Mouse (Mus musculus): ENCODE measurements around the gene Fam177a.
"Not testable (repeated sequence)": the region's sequence is repeated elsewhere in the genome, so short reads cannot be mapped to it uniquely, and the experiment has no call there.

The Fam177a gene

DNA sequence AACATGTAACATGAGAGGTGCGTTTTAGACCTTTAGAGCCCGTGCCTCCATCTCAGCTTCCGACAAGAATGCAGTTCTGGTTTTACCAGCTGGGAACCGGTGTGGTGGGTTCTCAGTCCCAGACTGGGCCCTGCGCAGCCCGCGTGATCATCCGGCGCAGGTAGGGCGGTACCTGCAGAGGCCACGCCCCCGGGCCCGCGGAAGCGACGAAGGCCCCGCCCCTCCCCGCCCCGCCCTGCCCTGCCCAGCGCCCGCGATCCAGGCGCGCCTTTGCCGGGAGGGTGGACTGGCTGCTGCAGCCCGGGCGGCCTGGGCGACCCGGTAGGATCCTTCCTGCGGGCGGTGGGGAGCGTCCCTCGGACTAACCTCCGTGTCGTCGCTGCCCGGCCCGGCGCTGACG, at the start of gene Fam177a:
Gene Fam177a, plus strand, starts transcription at position 228 of the 400 bp plus-strand sequence.
- peak; percentile 94 for ATAC-seq (ENCODE audit: low TSS enrichment)

- no peak for ATAC-seq (ENCODE audit: low TSS enrichment)
Observed at GRCm38 (mm10) chr12:55075296-55075695, 49.0 kb upstream of the Fam177a start.

GRCm38 (mm10) chr12:55078706-55079105, 45.6 kb upstream of the Fam177a start:
- not testable (repeated sequence) for ATAC-seq (ENCODE audit: low TSS enrichment)

DNA sequence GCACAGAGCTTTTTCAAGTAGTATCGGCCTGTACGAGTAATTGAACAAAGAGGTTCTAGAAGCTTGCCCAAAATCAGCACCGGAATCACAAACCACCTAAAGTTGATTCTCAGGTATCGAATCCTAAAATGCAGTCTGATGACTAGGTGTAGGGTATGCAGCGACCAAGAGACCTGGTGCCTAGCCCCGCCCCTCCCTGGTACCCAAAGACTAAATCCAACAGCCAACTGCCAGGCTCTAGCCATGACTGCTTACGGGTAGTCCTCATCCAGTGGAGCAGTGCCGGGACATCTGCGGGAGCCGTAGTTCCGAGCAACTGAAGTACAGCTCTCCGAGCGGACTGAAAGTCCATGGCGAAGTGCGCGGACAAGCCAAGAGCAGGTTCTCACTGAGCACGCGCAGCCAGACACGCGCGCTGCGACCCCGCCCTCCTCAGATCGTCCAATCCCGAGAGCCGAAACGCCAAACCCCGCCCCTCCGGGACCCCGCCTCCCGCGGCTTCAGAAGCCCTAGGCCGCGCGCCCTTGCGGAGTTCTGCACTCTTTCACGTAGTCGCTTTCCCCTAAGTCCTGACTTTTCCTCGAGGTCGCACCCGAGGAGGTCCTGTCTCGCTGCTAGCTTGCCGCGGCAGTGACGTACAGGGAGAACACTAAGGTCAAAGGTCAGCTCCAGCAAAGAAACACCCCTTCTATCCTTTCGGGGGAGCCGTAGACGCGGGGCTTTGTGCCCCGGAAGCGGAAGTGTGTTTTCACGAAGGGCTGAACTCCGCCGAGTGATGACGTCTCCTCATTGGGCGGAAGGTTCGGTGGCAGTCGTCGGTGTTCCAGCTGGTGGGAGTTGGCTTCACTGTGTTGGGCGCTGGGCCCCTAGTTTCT, 44.3 kb upstream of the Fam177a start, which contains the start of the genes 2700097O09Rik and Srp54a:
Gene 2700097O09Rik, minus strand, starts transcription at position 385 of the 875 bp plus-strand sequence.
Gene Srp54a, plus strand, starts transcription at position 537 of the 875 bp plus-strand sequence.
- ATAC-seq (ENCODE audit: low TSS enrichment), result peak; percentile 99

- not testable (repeated sequence) for ATAC-seq (ENCODE audit: low TSS enrichment)
Observed at GRCm38 (mm10) chr12:55080601-55080942, 43.7 kb upstream of the Fam177a start.

- ATAC-seq (ENCODE audit: low TSS enrichment), result not testable (repeated sequence)
Observed at GRCm38 (mm10) chr12:55092127-55092526, 32.1 kb upstream of the Fam177a start.

DNA sequence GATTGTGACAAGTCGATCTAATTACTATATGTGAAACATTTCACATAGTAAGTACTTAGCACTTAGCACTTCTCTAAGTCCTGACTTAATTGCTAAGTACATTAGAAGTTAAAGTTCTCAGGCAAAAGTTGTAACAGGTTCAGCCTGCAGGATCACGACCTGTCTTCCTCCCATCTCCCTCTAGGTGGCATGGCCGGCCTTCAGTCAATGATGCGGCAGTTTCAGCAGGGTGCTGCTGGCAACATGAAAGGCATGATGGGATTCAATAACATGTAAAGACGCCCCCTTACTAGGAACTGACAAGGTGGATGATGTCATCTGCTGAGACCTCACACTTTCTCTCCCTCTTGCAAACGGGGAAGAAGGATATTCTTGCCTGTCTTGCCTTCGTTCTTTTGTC, 11.7 kb upstream of the Fam177a start:
- not testable (repeated sequence) for ATAC-seq (ENCODE audit: low TSS enrichment)

- ATAC-seq (ENCODE audit: low TSS enrichment), result peak; percentile 71
Observed at GRCm38 (mm10) chr12:55124731-55125130, 462 bp downstream of the Fam177a start.

DNA sequence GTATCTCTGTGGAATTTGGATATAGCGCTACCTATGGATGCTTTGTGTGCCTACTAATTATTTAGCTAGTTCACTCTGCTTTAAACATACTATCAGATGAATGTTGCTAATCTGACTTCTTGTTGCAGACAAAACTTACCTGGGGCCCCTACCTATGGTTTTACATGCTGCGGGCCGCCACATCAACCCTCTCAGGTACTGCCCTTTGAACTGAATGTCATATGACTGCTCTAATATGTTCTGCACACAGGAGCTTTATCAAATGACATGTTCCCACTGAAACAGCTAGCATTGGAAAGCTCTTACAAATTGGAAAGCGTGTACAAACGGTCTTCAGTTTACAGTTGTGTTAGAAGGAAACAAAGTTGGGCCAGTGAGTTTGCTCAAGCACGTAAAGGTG, 11.3 kb downstream of the Fam177a start:
- not testable (repeated sequence) for ATAC-seq (ENCODE audit: low TSS enrichment)

DNA sequence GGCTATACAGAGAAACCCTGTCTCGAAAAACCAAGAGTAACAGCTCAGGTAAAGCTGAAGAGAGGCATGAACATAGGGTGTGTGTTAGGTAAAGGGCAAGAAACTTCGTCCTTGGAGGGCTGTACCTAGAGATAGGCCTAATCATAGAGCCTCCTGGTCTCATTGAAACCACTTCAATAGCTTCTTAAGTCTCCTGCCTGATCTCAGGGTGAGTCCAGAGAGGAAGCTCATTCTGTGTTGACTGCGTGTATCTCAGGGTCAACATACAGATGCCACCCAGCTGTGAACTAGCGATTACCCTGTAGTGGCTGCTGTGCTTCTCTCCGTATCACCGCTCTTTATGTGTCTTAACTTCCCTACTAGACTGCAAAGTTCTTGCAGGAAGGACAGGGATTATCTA, 13.6 kb downstream of the Fam177a start:
- not testable (repeated sequence) for ATAC-seq (ENCODE audit: low TSS enrichment)

GRCm38 (mm10) chr12:55154559-55155448, 30.5 kb downstream of the Fam177a start, which contains the start of gene Srp54b:
Gene Srp54b (plus strand): TSS chr12:55155104.
- ATAC-seq (ENCODE audit: low TSS enrichment), result peak; percentile 98

DNA sequence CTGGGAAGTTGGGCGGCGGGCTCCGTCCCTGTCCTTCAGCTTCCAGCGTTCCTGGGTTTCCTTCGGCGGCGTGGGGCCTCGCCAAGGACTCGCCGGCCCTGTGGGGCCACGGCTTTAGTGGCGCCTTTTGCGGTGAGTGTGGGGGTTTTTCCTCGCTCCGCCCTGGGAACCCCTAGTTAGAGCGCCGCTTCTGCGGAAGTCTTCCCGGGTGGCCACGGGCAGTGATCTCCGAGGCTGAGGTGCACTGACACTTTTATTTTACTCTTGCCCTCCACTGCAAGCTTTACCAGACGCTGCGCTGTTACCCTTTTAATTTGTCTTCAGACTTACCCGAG, 31.1 kb downstream of the Fam177a start:
- ATAC-seq (ENCODE audit: low TSS enrichment), result peak; percentile 45

DNA sequence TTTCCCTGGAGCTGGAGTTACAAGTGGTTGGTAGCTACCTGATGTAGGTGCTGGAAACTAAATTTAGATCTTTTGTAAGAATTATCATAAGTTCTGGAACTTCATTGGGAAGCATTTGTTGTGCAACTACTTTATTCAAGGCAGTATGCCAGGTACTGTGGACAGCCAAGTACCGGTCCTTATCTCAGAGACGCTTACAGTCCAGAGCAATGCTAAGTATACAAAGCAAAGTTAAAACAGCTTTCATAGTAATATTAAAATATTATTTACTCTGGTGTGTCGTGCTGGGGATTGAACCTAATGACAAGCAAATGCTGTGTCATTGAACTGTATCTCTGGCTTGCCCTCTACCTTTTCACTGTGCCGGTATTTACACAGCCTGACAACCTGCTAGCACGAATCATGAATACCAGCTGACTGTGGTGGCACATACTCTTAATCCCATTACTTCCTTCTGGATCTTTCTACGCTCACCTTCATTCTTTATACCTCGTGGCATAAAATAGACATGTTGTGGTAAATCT, 42.8 kb downstream of the Fam177a start:
- not testable (repeated sequence) for ATAC-seq (ENCODE audit: low TSS enrichment)

- ATAC-seq (ENCODE audit: low TSS enrichment), result not testable (repeated sequence)
Observed at GRCm38 (mm10) chr12:55187686-55188085, 63.4 kb downstream of the Fam177a start.

DNA sequence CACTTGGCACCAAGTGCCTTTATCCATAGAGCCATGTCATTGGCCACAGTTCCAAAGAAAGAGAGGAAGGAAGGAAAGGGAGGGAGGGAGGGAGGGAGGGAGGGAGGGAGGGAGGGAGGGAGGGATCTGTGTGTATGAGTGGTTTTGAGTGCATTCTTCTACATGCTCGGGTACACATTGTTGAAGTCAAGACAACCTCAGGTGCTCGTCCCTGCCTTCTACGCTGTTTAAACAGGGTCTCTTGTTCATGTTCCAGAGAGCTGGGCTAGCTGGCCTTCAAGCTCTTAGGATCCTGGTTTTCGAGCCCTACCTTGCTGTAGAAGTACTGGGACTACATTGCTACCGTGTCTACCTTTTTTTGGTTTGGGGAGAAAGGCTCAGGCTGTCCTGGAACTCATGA, 64.9 kb downstream of the Fam177a start:
- not testable (repeated sequence) for ATAC-seq (ENCODE audit: low TSS enrichment)
